Mouse (Mus musculus) natural killer cell, adult 2 months (primary cell): ENCODE data around the gene Pygm.

Experiments
- DNase-seq, 2 experiments: peaks; one replicate each; pipeline ENCODE4 v3.0.0; 2022; ENCODE audit warnings: low spot score in 2 of 2

Gene Pygm

DNA sequence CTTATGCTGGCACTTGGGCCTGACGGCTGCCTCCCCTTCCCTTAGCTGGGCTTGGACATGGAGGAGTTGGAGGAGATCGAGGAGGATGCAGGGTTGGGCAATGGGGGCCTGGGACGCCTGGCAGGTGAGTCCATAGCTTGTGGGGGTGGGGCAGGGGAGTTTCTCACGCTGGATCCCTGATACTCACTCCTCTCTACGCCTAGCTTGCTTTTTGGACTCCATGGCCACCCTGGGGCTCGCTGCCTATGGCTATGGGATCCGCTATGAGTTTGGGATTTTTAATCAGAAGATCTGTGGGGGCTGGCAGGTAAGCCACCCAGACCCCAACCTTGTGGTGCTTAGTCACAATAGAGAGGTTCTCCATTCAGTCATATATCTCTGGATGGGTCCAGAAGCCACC is 1.6 kb downstream of the Pygm start:
- DNase-seq: no peak

DNA sequence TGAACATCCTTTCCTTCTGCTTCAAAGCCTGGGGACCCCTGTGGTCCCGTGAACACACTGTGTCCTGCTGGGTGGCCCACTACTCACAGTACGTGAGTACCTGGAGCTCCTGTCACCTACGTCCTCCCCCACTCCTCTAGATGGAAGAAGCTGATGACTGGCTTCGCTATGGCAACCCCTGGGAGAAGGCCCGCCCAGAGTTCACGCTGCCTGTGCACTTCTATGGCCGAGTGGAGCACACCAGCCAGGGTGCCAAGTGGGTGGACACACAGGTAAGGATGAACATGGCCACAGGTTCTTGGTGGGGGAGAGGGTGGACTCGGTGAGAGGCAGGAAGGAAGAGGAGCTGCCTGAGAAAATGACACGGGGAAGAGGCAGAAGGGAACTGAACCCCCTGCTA is 2.0 kb downstream of the Pygm start:
- DNase-seq: no peak

DNA sequence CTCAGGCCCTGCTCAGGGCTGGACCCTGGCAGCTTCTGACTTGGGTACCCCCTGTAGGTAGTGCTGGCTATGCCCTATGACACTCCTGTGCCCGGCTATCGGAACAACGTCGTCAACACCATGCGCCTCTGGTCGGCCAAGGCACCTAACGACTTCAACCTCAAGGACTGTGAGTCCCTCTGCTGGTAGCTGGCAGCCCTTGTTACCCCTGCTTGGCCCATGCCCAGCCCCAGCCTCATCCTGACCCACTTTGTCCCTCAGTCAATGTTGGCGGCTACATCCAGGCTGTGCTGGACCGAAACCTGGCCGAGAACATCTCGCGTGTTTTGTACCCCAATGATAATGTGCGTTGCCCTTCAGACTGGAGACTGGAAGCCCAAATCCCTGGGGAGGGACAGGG is 3.8 kb downstream of the Pygm start:
- no peak for DNase-seq

DNA sequence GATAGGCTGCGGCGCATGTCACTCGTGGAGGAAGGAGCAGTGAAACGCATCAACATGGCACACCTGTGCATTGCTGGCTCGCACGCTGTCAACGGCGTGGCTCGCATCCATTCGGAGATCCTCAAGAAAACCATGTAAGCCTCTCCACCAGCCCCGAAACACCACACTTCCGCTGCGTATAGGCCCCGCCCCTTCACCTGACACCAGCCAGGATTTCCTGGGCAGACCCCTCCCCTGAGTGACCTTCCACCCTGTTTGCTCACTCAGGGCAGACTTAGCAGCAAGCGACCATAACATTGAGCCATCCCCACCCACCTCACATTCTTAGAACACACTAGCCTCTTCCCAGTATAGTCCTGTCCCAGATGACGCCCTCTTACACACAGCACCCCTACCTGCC is 5.6 kb downstream of the Pygm start:
- no peak for DNase-seq

DNA sequence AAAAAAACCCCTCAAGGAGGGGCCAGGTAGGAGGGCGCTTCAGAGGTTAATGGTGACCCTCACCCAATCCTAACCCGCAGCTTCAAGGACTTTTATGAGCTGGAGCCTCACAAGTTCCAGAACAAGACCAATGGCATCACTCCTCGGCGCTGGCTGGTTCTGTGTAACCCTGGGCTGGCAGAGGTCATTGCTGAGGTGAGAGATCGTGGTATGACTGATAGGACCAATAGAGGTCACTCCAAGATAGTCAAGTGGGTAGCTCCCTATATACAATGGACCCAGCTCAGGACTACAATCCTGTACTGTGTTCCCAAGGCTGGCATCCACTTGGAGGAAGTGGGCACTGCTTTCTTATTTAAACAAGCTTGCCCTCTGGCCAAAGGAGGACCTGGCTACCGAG is 6.1 kb downstream of the Pygm start:
- DNase-seq: no peak

DNA sequence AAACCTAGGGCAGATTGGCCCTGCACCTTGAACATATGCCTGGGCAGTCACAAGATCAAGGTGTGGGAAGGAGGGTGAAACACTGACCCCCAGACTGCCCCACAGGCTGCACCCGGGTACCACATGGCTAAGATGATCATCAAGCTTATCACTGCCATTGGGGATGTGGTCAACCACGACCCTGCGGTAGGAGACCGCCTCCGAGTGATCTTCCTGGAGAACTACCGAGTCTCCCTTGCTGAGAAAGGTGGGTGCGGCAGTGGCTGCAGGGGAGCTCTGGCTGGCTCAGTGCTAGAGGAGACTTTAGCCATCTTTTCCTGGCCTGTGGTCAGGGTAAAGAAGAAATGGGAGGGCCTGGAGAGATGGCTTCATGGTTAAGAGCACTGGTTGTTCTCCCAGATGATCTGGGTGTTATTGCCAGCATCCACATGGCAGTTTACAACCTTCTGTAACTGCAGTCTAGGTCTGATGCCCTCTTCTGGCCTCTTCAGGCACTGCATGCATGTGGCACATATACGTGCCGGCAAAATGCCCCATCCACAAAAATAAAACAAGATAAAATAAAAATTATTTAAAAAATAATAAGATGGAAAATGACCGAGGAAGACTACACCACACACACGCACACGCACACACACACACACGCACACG is 8.7 kb downstream of the Pygm start:
- DNase-seq: peak in 1 of 2 experiments; percentile 45

DNA sequence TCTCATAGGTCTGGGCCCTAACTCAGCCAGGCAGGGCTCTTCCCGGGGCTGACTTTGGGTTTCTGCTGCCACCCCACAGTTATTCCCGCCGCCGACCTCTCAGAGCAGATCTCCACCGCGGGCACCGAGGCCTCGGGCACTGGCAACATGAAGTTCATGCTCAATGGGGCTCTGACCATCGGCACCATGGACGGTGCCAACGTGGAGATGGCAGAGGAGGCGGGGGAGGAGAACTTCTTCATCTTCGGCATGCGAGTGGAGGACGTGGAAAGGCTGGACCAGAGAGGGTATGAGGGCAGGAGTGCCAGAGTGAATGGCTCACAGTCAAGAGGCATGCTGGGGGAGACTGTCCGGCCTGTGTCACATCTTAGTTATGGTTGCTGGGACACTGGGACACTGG is 9.4 kb downstream of the Pygm start:
- DNase-seq: no peak

DNA sequence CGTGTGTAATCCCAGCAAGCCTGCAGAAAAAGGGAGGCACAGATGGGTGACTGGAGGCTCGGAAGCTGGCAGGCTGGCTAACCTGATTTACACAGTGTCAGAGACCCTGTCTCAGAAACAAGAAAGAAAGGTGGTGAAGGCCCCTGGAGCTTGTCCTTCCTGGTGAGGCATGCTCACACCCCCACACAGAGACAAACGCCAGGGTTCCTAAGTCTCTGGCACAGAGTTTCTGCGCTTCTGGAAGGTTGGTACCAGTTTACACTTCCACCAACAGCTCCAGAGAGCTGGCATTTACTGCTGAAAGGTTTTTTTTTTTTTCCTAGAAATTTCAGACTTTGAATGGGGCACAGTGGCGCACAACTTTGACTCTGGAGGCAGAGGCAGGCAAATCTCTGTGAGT is 12.0 kb downstream of the Pygm start:
- no peak for DNase-seq

DNA sequence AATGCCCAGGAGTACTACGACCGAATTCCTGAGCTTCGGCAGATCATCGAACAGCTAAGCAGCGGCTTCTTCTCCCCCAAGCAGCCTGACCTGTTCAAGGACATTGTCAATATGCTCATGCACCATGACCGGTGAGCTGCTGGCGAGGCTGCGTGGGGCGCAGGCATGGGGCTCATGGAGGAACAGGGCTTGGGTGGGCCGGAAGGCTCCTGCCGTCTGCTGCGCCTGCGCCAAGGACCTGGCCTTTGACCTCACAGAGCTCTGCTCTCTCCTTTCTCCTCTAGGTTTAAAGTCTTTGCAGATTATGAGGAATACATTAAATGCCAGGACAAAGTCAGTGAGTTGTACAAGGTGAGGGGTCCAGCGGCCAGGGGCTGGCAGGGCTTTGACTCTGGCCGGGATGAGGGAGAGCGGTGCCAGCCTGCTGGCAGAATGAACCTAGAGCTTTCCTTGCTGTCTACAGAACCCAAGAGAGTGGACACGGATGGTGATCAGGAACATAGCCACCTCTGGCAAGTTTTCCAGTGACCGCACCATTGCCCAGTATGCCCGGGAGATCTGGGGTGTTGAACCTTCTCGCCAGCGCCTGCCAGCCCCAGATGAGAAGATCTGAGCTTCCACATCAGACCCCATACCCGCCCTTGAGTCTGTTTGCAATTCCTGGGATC is 13.5 kb downstream of the Pygm start:
- DNase-seq: no peak

DNA sequence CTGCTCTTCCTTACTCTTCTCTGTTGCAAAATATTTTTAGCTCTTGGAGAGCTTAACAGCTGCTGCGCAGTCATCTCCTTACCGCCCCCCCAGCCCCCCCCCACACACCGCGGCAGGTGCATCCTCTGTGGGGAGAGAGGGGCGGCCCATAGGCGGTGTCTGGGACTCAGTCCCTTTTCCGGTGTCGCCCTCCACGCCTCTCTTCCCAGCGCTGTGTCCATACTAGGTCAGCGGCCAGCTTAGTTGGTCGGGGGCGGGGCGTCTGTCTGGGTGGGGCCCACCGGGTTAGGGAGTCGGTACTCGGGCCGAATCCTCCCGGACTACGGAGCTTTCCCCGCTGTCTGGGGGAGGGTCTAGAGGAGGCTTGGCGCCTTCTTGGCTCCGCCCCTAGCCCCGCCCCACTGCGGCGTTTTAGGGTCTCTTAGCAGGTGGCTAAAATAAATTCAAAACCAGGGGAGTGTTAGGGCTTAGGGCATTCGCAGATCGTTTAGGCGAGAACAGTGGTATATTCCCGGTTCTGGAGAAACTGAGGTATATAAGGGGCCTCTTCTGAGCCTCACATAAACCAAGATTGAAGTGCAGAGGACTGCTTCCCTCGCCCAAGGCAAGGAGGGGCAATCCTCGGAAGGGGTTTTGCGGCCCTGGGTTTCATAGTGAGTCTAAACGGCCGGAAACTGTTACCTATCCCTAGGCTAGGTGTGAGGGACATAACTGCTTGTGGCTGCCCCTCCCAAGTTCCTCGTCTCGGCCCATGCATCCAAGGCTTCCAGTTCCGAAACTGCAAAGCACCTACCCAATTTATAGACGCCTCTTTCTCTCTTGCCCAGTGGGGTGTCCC is 14.5 kb downstream of the Pygm start:
- DNase-seq: peak; percentile 57 to 71

DNA sequence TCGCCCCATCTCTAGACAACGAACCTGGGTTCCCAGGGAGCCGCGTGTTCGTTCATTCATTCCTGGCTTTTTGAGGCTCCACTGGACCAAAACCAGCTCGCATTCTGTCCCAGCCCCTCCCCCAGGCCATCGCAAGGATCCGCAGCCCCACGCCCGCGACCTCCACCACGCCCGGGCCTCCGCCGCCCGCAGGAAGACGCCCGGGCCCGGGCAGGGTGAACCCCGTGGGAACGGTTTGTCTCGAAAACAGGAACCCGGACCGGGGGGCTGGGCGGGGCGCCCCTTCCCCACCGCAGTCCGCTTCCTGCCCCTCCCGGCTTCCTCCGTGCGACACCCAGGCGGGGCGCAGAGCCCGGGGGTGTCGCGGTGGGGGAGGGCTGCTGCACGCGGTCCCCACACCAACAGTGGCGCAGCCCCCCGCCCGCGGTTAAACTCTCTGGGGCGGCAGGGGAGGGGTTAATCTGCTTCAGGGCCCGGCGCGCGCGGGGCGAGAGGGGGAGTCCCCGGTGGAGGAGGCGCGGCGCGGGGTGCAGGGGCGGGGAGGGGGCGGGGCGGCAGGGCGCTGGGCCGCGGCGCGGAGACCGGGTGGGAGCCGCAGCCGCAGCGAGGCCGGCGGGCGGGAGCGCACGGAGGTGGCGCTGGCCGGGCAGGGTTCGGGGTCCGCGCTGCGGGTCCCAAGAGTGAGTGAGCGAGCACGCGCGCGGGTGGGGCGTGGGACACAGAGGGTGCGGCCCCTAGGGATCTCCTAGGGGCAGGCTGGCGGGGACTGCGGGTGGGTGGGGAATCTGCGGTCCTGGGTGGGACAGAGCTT is 15.3 kb downstream of the Pygm start, which contains the start of gene Rasgrp2:
TSS of gene Rasgrp2 (plus strand) at position 56 of the 811 bp plus-strand sequence.
- peak; percentile 64 to 82 for DNase-seq

DNA sequence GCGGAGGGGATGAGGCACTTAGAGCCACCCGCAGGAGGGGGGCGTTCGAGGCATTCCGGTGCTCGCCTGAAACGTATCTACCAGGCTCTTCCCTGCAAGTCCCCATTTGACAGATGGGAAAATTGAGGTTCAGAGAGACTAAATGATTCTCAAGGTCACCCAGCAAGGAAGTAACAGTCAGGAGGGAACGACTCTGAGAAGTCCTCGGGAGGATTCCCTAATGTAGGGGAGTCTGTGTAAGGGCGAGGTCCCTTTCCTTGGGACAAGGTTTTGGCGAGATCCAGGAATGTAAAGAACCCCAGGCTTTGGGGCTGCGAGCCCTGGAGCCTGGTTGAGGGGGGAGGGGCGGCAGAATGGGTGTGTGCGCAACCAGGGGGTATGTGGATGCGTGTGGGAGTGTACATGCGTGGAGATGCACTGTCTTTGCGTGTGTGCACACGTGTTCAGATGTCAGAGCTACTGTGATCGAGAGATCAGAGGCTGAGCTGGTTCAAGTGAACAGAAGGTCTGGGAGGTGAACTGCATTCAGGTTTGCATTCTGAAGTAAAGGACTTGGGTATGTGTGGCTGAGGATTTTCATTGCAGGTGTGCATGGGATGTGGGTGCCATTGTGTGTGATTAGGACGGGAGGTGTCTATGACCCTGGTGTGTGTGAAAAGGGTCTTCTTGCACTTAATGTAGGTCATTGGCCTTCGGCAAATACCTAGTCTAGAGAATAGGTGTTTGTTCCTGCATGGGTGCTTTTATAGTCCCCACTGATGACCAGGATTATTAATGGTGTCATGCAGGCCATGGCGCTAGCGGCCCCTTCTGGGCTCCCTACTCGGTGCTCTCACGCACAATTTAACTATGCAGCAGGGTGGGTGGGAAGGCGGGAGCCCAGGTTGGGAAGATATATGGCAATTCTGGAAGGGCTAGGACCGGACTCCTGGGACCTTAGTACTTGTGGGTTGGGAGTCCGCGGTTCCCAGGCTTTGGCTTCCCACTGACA is 16.2 kb downstream of the Pygm start:
- peak; percentile 54 to 71 for DNase-seq

DNA sequence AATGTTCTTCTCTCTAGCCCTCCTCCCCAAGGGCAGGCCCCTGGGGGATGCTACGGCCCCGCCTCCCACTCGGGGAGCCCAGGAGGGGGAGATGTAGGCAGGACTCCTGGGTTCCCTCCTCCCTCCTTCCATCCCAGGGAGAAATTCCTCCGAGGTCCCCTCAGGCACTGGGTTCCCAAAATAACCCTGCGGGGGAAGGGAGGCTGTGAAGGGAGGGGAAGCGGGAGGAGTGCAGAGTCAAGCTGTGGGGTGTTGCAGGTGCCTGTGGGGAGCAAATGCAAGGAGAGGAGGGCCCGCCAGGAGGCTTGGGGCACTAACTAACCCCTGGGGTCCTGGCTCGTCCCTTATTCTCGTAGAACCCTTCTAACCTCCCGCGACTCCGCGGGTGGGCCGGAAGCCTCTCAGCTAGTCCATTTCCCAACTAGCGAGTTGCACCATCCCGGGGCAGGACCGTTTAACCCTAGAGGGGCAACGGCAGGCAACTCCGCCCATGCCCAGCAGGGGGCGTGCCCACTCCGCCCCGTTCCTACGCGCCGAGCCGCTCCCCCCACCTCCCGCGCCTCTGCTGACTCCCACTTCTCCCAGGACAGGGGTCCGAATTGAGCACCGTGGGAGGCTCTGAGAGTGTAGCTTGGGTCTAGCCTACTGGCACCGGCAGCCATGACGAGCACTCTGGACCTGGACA is 17.1 kb downstream of the Pygm start:
- peak; percentile 69 to 81 for DNase-seq

DNA sequence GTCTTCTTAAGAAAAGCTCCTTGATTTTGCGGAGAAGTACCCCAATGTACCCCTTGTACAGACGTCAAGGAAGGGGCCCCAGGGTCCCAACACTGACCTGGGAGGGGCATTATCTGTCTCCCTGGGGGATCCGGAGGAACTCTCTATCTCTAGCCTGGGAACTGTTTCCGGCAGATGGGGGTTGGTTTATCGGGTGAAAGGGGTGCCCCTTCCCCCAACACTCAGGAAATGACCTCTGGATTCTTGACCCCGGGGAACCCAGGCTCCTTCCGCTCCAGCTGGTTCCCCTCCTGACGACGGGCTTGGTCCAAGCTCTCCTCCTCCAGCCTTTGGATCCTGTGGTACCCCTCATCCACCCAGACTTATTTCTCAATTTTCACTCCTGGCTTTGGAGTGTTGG is 17.8 kb downstream of the Pygm start:
- DNase-seq: no peak

DNA sequence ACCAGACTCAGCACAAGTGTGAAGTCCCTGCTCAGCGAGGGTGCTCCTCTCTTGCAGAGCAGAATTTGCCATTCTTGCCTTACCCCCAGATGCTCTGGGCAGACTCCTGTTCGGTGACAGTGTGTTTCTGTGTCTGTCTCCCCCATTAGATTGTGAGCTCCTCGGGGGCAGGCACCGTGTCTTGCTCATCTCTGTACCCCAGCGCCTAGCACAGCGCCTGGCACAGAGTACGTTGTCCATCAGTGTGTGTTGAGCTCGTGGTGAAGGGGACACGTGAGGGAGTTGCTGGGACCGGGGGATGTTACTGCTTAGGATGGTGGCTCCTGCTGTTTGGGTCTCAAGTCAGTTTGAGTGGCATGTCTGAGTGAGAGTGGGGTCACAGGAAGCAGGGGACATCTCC is 19.7 kb downstream of the Pygm start:
- no peak for DNase-seq

DNA sequence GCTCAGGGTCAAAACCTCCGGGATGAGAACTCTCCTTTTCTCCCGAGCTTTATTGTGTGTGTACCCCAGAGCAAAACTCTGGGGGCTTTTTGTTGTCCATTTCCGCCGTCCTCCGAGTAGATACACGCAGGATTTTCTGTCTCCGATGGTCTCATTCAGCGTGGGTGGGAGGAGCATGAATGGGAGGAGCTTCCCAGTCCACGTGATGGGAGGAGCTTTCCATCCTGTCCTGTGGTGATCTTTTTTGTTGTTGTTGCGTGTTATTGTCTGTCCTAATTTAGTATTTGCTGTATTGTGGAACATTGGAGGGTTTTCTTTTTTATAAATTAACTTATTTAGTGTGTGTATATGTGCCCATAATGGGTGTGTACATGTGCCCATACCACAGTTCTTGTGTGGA is 21.2 kb downstream of the Pygm start:
- DNase-seq: no peak

DNA sequence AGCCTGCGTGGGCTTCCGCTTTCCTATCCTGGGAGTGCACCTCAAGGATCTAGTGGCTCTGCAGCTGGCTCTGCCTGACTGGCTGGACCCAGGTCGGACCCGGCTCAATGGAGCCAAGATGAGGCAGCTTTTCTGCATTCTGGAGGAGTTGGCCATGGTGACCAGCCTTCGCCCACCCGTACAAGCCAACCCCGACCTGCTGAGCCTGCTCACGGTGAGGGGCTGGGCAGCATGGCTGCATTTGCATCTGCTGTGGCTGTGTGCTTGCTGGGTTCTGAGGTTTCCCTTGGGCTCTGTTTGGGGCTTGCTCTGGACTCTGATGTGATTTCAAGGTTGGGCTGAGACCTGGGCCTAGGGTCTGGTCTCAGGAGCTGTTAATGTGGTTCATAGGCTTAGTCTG is 22.9 kb downstream of the Pygm start:
- DNase-seq: no peak

DNA sequence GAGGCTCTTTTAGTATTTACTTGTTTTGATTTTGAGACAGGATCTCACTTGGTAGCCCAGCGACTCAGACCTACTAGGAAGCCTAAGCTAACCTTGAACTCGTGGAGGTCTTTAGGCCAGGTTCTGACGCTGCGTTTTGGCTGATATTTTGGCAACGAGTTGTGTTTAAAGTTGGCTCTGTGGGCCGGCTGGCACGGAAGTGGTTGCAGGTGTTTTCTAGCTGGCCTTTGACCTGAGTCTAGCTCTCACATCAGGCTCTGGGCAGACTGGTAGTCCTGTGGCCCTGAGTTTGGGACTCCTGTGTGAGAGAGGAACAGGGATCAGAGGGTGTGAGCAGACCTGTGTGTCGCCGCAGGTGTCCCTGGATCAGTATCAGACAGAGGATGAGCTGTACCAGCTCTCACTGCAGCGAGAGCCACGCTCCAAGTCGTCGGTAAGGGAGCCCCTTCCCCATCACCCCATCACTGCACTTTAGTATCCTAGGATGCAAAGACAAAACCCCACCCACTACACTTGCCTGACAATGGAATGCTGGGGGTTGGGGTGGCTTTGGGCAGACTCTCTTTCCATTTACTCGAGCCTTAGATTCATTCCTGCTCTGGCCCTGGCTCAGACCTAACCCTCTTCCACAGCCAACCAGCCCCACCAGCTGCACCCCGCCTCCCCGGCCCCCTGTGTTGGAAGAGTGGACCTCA is 23.8 kb downstream of the Pygm start:
- no peak for DNase-seq

DNA sequence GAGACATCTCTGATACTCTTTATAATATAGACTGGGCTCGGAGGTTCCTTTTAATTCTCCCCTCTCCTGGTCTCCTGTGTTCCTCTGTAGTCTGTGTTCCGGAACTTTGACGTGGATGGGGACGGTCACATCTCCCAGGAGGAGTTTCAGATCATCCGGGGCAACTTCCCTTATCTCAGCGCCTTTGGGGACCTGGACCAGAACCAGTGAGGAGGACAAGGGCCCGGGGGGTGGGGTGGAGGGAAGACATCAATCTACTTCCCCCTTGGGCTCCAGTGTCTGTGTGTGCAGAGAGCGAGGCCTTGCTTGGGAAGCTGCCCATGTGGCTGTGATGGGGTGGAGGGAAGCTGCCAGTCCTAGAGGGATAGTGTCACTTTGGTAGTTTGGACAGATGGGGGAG is 24.6 kb downstream of the Pygm start:
- DNase-seq: no peak

DNA sequence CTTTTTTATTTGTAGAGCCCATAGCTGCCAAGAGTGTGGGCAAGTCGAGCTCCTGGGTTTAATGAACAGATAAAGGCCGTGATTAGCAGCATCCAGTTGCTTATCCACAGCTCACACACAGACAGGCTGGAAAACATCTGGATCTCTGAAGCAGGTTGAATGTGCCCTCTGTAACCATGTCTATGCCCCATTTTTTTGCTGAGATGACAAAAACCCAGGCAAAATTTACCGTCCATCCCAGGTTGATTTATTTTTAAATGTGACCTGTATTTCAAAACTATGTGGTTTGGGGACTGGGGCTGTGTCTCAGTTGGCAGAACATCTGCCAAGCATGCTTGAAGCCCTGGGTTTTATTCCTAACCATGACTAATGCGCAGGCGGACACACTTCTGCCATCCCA is 25.0 kb downstream of the Pygm start:
- no peak for DNase-seq
